Mouse (Mus musculus) brain, embryonic 14.5 days (tissue): ENCODE results near the gene Rnase1.

ENCODE experiments used
- CTCF ChIP-seq: fragments of 200-500 bp; IDR thresholded peaks from 2 replicates; pipeline ENCODE4 v1.5.1; 2012; ENCODE audit warnings: inconsistent platforms, mild to moderate bottlenecking, moderate library complexity, borderline replicate concordance; ENCODE audit not compliant: insufficient read depth, insufficient read length; ENCODE audit errors: extremely low read depth
- POLR2A ChIP-seq: fragments of 200-500 bp; IDR thresholded peaks from 2 replicates; pipeline ENCODE4 v1.6.1; 2012; ENCODE audit warnings: mild to moderate bottlenecking, inconsistent platforms, borderline replicate concordance; ENCODE audit not compliant: poor library complexity, insufficient read depth, insufficient read length, severe bottlenecking; ENCODE audit errors: extremely low read depth

GRCm38 (mm10) chr14:51113476-51113875, 33.1 kb downstream of the Rnase1 start:
- no peak for TF ChIP-seq CTCF
- no peak for TF ChIP-seq POLR2A
